Mouse (Mus musculus) adipocyte (in vitro differentiated cells): Measurements from ENCODE around the gene Idh2.
"Not testable (repeated sequence)": the region's sequence is repeated elsewhere in the genome, so short reads cannot be mapped to it uniquely, and the experiment has no call there.

Experiments used
- DNase-seq: peaks from one replicate; pipeline ENCODE4 v3.0.0-alpha.2; 2016; ENCODE audit warnings: low spot score

Idh2 gene

GRCm38 (mm10) chr7:80059064-80059838 is 55.9 kb downstream of the Idh2 start:
- no peak for DNase-seq

DNA sequence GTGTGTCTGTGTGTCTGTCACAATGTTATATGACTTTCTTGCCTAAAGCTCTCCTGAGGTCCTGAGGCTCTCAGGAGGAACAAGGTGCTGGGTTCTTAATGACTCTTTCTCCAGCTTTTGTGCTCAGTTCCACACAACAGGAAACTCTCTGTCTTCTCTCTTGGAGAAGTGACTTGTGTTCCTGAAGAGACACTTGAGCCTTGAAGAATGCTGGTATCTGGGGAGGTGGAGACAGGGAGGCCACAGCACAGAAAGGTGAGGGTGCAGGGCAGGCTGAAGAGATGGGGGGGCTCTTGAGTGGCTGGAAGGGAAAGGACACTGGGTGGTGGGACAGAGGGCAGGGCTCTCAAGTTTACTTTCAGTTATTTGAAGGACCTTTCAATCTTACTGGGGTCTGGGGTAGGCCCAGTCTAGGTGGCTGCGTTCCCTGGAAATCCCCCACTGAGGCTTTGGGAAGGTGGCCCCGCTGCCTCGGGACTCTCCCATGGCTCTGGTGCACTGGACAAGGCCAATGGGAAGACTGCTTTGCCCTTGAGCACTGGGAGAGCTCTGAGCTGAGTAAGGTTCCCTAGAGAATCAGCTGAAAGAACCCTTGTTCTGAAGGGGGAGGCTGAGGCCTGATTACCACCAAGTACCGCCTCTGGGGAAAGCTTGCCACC is 56.7 kb downstream of the Idh2 start:
- no peak for DNase-seq

GRCm38 (mm10) chr7:80057781-80058180 is 57.4 kb downstream of the Idh2 start:
- no peak for DNase-seq

- DNase-seq: no peak
These were observed 58.0 kb downstream of the Idh2 start for GRCm38 (mm10) chr7:80057002-80057691.

- no peak for DNase-seq
These were observed 59.4 kb downstream of the Idh2 start for GRCm38 (mm10) chr7:80055781-80056180.

GRCm38 (mm10) chr7:80053147-80053546 is 62.0 kb downstream of the Idh2 start:
- DNase-seq: no peak

DNA sequence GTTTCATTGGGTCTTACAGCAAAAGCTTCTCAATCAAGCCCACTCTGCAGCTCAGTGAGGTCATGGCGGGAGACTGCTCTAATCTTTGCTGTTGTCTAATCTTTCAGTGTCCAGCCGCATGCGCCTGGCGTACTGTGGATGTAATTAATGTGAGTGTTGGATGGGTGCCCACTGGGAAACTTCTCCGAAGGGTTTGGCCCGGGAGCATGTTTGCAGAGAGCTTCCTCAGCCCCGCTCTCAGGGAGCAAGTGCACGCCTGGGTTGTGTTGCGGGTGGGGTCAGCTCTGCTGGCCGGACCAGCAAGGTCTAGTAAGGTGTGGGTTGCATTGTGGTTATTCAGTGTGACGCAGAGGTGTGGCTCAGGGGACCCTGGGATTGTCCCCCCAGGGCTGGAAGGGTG is 62.9 kb downstream of the Idh2 start:
- no peak for DNase-seq

DNA sequence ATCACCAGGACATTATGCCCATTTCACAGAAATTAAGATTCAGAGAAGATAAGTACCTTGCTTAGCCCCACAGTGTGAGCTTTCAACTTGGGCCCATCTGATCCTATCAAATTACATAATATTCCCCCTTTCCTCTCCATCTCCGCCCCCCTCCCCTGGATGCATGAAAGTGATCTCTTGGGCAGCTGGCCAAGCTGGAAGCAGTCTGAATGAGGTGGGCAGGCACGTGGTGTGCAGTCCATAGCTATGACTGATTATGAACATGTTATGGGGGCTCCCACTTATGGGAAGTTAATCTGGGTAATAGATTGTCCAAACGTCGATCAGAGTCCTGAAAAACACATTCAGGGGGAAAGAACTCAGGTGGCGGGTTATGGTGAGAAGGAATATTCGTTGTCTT is 63.4 kb downstream of the Idh2 start:
- DNase-seq: no peak

- not testable (repeated sequence) for DNase-seq
These were observed 64.8 kb downstream of the Idh2 start for GRCm38 (mm10) chr7:80050382-80050781.

GRCm38 (mm10) chr7:80049746-80050145 is 65.4 kb downstream of the Idh2 start:
- DNase-seq: no peak

DNA sequence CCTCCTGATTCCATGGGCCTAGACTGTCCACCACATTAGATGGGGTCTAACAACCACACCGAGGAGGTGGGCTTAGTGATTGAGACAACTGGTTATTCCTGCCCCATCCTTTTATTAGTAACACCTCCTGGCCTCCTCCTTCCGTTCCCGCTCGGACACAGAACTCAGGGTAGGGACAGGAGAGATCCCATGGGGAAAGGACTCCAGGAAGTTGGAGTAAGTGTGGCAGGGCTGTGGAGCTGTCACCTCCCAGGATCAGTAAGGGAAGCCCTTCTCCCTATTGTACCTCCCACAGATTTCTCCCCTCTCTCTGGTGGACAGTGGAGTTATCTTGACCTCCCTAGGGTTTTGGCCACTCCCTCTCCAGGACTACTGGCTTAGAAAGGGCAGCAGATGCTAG is 68.2 kb downstream of the Idh2 start:
- no peak for DNase-seq
